Mouse (Mus musculus): ENCODE measurements at regions not wholly inside any gene's neighbourhood (a gene's known extent, or its start where the extent isn't known, plus 50 kb on each side); places are given as distances from the start of the nearest gene placed in this dataset.

- Histone ChIP-seq H3K9ac (ENCODE audit: low read depth, low read length) (no peak overlapping the region), H3K4me2 (replicated peaks; ENCODE audit: low read depth, low read length) (no peak overlapping the region), H3K9me3 (ENCODE audit: control insufficient read depth, low read length) (no peaks in the 10 kb centered on the region), H3K27me3 (ENCODE audit: control insufficient read depth, insufficient read depth, low read length) (no peaks in the 10 kb centered on the region), H3K27ac (ENCODE audit: low read depth, low read length) (peak overlapping the region; percentile 48; the same call in 1 of the 2 replicates), H3K36me3 (ENCODE audit: control insufficient read depth, insufficient read depth, low read length) (no peaks in the 10 kb centered on the region), H3K4me1 (replicated peaks; ENCODE audit: control insufficient read depth, insufficient read depth, low read length) (peaks cover 10% of the 10 kb centered on the region), H3K4me3 (ENCODE audit: low read depth, low read length) (no peak overlapping the region)
- 62% methylated on average over 13 of the region's 13 CpGs for WGBS
- DNase-seq (ENCODE audit: low spot score) (peak; percentile 74), ATAC-seq (ENCODE audit: low FRiP score) (peak; percentile 79)
Measured at GRCm38 (mm10) chr5:111538560-111539450, 121.6 kb downstream of the Mn1 start.

GRCm38 (mm10) chr5:111540486-111540885 is 123.3 kb downstream of the Mn1 start:
- ATAC-seq (ENCODE audit: low FRiP score), result no peak
- DNase-seq (ENCODE audit: low spot score), result no peak
- Histone ChIP-seq H3K27ac (ENCODE audit: low read depth, low read length) (no peak overlapping the region), H3K4me1 (replicated peaks; ENCODE audit: control insufficient read depth, insufficient read depth, low read length) (peaks cover 9% of the 10 kb centered on the region), H3K9ac (ENCODE audit: low read depth, low read length) (no peak overlapping the region), H3K4me2 (replicated peaks; ENCODE audit: low read depth, low read length) (no peak overlapping the region), H3K36me3 (ENCODE audit: control insufficient read depth, insufficient read depth, low read length) (no peaks in the 10 kb centered on the region), H3K4me3 (ENCODE audit: low read depth, low read length) (no peak overlapping the region), H3K27me3 (ENCODE audit: control insufficient read depth, insufficient read depth, low read length) (no peaks in the 10 kb centered on the region), H3K9me3 (ENCODE audit: control insufficient read depth, low read length) (no peaks in the 10 kb centered on the region)
- 38% methylated on average over 3 of the region's 3 CpGs for WGBS

- Histone ChIP-seq H3K4me3 (ENCODE audit: low read depth, low read length) (no peak overlapping the region), H3K36me3 (ENCODE audit: control insufficient read depth, insufficient read depth, low read length) (no peaks in the 10 kb centered on the region), H3K27me3 (ENCODE audit: control insufficient read depth, insufficient read depth, low read length) (no peaks in the 10 kb centered on the region; the same call in 1 of the 2 replicates), H3K4me2 (replicated peaks; ENCODE audit: low read depth, low read length) (no peak overlapping the region), H3K9ac (ENCODE audit: low read depth, low read length) (no peak overlapping the region), H3K9me3 (ENCODE audit: control insufficient read depth, low read length) (no peaks in the 10 kb centered on the region), H3K27ac (ENCODE audit: low read depth, low read length) (no peak overlapping the region), H3K4me1 (replicated peaks; ENCODE audit: control insufficient read depth, insufficient read depth, low read length) (peaks cover 2% of the 10 kb centered on the region; the same call in 1 of the 2 replicates)
- 84% methylated on average over 3 of the region's 3 CpGs for WGBS
- no peak for ATAC-seq (ENCODE audit: low FRiP score)
- no peak for DNase-seq (ENCODE audit: low spot score)
Measured at GRCm38 (mm10) chr5:111542077-111542476, 124.9 kb downstream of the Mn1 start.

- 82% methylated on average over 9 of the region's 9 CpGs for WGBS
- no peak overlapping the region for H3K4me2 ChIP-seq (replicated peaks; ENCODE audit: low read depth, low read length)
- no peaks in the 10 kb centered on the region for H3K9me3 ChIP-seq (ENCODE audit: control insufficient read depth, low read length)
- no peaks in the 10 kb centered on the region; the same call in 1 of the 2 replicates for H3K27me3 ChIP-seq (ENCODE audit: control insufficient read depth, insufficient read depth, low read length)
- no peak for ATAC-seq (ENCODE audit: low FRiP score)
- no peak overlapping the region for H3K27ac ChIP-seq (ENCODE audit: low read depth, low read length)
- H3K4me3 ChIP-seq (ENCODE audit: low read depth, low read length), result no peak overlapping the region
- no peaks in the 10 kb centered on the region for H3K36me3 ChIP-seq (ENCODE audit: control insufficient read depth, insufficient read depth, low read length)
- H3K9ac ChIP-seq (ENCODE audit: low read depth, low read length), result no peak overlapping the region
- H3K4me1 ChIP-seq (replicated peaks; ENCODE audit: control insufficient read depth, insufficient read depth, low read length), result no peaks in the 10 kb centered on the region
- no peak for DNase-seq (ENCODE audit: low spot score)
Measured at GRCm38 (mm10) chr5:111543721-111544495, 126.7 kb downstream of the Mn1 start.

- 81% methylated on average over 16 of the region's 16 CpGs for WGBS
- peak overlapping the region; percentile 81 for H3K27ac ChIP-seq (ENCODE audit: low read depth, low read length)
- no peak overlapping the region for H3K4me3 ChIP-seq (ENCODE audit: low read depth, low read length)
- ATAC-seq (ENCODE audit: low FRiP score) (no peak), DNase-seq (ENCODE audit: low spot score) (no peak)
- no peaks in the 10 kb centered on the region for H3K27me3 ChIP-seq (ENCODE audit: control insufficient read depth, insufficient read depth, low read length)
- peaks cover 12% of the 10 kb centered on the region for H3K4me1 ChIP-seq (replicated peaks; ENCODE audit: control insufficient read depth, insufficient read depth, low read length)
- H3K9me3 ChIP-seq (ENCODE audit: control insufficient read depth, low read length), result no peaks in the 10 kb centered on the region
- no peak overlapping the region for H3K9ac ChIP-seq (ENCODE audit: low read depth, low read length)
- no peaks in the 10 kb centered on the region for H3K36me3 ChIP-seq (ENCODE audit: control insufficient read depth, insufficient read depth, low read length)
- H3K4me2 ChIP-seq (replicated peaks; ENCODE audit: low read depth, low read length), result no peak overlapping the region
Measured at GRCm38 (mm10) chr5:111553471-111554382, 136.6 kb downstream of the Mn1 start.

GRCm38 (mm10) chr5:111554551-111555311 is 137.6 kb downstream of the Mn1 start:
- peak overlapping the region; percentile 44 for H3K9ac ChIP-seq (ENCODE audit: low read depth, low read length)
- H3K4me2 ChIP-seq (replicated peaks; ENCODE audit: low read depth, low read length), result no peak overlapping the region
- peaks cover 12% of the 10 kb centered on the region for H3K4me1 ChIP-seq (replicated peaks; ENCODE audit: control insufficient read depth, insufficient read depth, low read length)
- no peaks in the 10 kb centered on the region for H3K36me3 ChIP-seq (ENCODE audit: control insufficient read depth, insufficient read depth, low read length)
- DNase-seq (ENCODE audit: low spot score) (peak; percentile 84), ATAC-seq (ENCODE audit: low FRiP score) (peak; percentile 95)
- H3K27ac ChIP-seq (ENCODE audit: low read depth, low read length), result peak overlapping the region; percentile 81
- WGBS, result 8% methylated on average over 24 of the region's 24 CpGs
- no peaks in the 10 kb centered on the region for H3K9me3 ChIP-seq (ENCODE audit: control insufficient read depth, low read length)
- H3K4me3 ChIP-seq (ENCODE audit: low read depth, low read length), result no peak overlapping the region
- no peaks in the 10 kb centered on the region for H3K27me3 ChIP-seq (ENCODE audit: control insufficient read depth, insufficient read depth, low read length)

- DNase-seq (ENCODE audit: low spot score) (peak; percentile 52), ATAC-seq (ENCODE audit: low FRiP score) (peak; percentile 53; the same call in 1 of the 2 replicates)
- H3K4me2 ChIP-seq (replicated peaks; ENCODE audit: low read depth, low read length), result no peak overlapping the region
- peak overlapping the region; percentile 44 for H3K9ac ChIP-seq (ENCODE audit: low read depth, low read length)
- WGBS, result 3% methylated on average over 3 of the region's 5 CpGs
- no peak overlapping the region for H3K4me3 ChIP-seq (ENCODE audit: low read depth, low read length)
- no peaks in the 10 kb centered on the region for H3K27me3 ChIP-seq (ENCODE audit: control insufficient read depth, insufficient read depth, low read length)
- peaks cover 12% of the 10 kb centered on the region for H3K4me1 ChIP-seq (replicated peaks; ENCODE audit: control insufficient read depth, insufficient read depth, low read length)
- peak overlapping the region; percentile 81 for H3K27ac ChIP-seq (ENCODE audit: low read depth, low read length)
- no peaks in the 10 kb centered on the region for H3K9me3 ChIP-seq (ENCODE audit: control insufficient read depth, low read length)
- H3K36me3 ChIP-seq (ENCODE audit: control insufficient read depth, insufficient read depth, low read length), result no peaks in the 10 kb centered on the region
Measured at GRCm38 (mm10) chr5:111555312-111555957, 138.3 kb downstream of the Mn1 start.
